Mouse (Mus musculus) midbrain, embryonic 16.5 days (tissue): ENCODE results near the gene Lin28a. TPM values are rescaled to one million over a fixed set of nuclear protein-coding genes. Genes with fewer than 3 reads are reported as not detected.

ENCODE experiments used
- ATAC-seq: fragments of 200-750 bp; cut with Nextera tagmentation; 2 replicates; pipeline ENCODE4 v1.8.0; 2017; ENCODE audit warnings: moderate TSS enrichment
- H3K27ac ChIP-seq: fragments of 300-500 bp; sonication (generic); 2 replicates; pipeline ENCODE4 v1.5.1; 2014; ENCODE audit warnings: mild to moderate bottlenecking, low read length, mixed read lengths
- H3K27me3 ChIP-seq: fragments of 300-500 bp; sonication (generic); 2 replicates; pipeline ENCODE4 v1.6.1; 2014; ENCODE audit warnings: low read depth, low read length, mixed read lengths; ENCODE audit not compliant: control insufficient read depth, insufficient read depth
- H3K36me3 ChIP-seq: fragments of 300-500 bp; sonication (generic); 2 replicates; pipeline ENCODE4 v1.6.1; 2014; ENCODE audit warnings: mild to moderate bottlenecking, low read length, moderate library complexity, mixed read lengths; ENCODE audit not compliant: control insufficient read depth, insufficient read depth
- H3K4me1 ChIP-seq: fragments of 300-500 bp; sonication (generic); 2 replicates; pipeline ENCODE4 v1.6.1; 2014; ENCODE audit warnings: mild to moderate bottlenecking, low read length, mixed read lengths; ENCODE audit not compliant: control insufficient read depth, insufficient read depth
- H3K4me2 ChIP-seq: fragments of 300-500 bp; sonication (generic); 2 replicates; pipeline ENCODE4 v1.6.1; 2014; ENCODE audit warnings: mild to moderate bottlenecking, low read length, mixed read lengths
- H3K4me3 ChIP-seq: fragments of 300-500 bp; sonication (generic); 2 replicates; pipeline ENCODE4 v1.5.1; 2014; ENCODE audit warnings: low read depth, mild to moderate bottlenecking, low read length, moderate library complexity, mixed read lengths
- H3K9ac ChIP-seq: fragments of 300-500 bp; sonication (generic); 2 replicates; pipeline ENCODE4 v1.6.1; 2014; ENCODE audit warnings: low read depth, low read length, mixed read lengths
- H3K9me3 ChIP-seq: fragments of 300-500 bp; sonication (generic); replicated peaks from 2 replicates; pipeline ENCODE4 v1.6.1; 2014; ENCODE audit warnings: mild to moderate bottlenecking, low read length, mixed read lengths; ENCODE audit not compliant: control insufficient read depth, poor library complexity, severe bottlenecking
- WGBS: fragments of 180-500 bp; shearing (Covaris S2); extraction: QIAGEN DNeasy Blood & Tissue Kit; methylation state at CpG from one replicate; pipeline ENCODE4 v1.1.7; 2014; 5-methylcytosine and 5-hydroxymethylcytosine counted together
- polyA plus RNA-seq: library from polyadenylated mRNA; unstranded; fragments of >200 nt; fragmentation: Nextera tagmentation; extraction: Ambion mirVana; gene quantifications from 2 replicates; pipeline ENCODE4 v1.2.1, GENCODE M21; 2015

The Lin28a gene
- polyA plus RNA-seq, 1 experiment from 2014 or later, result 0.44 TPM

DNA sequence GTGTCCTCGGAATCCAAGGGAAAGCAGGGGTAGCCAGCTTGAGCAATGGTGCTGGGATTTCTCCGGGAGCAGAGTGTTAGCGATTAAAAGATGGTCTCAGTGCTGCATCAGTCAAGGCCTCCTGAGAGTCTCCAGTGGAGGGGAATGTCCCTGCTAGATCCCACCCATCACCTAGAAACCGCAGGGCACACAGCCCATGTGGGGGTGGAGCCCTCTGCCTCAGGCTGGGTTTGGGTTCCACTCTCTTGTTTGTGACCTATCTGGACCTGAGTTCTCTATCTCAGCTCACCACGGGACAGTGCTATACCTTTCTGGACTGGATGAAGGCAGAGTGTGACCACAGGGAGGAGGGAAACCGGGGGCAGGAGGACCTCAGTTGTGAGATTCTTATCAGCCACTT lies 40.3 kb upstream of the Lin28a start:
- no peaks in the 10 kb centered on the region for H3K9me3 ChIP-seq
- H3K4me3 ChIP-seq, result no peak overlapping the region
- 84% methylated on average over 6 of the region's 6 CpGs for WGBS
- H3K9ac ChIP-seq, result no peak overlapping the region
- H3K27ac ChIP-seq, result no peak overlapping the region
- no peaks in the 10 kb centered on the region for H3K27me3 ChIP-seq
- no peaks in the 10 kb centered on the region for H3K36me3 ChIP-seq
- H3K4me1 ChIP-seq, result no peaks in the 10 kb centered on the region
- H3K4me2 ChIP-seq, result no peak overlapping the region
- no peak for ATAC-seq

GRCm38 (mm10) chr4:134058166-134058715 lies 39.6 kb upstream of the Lin28a start:
- Histone ChIP-seq H3K27ac (no peak overlapping the region), H3K4me1 (no peaks in the 10 kb centered on the region), H3K27me3 (no peaks in the 10 kb centered on the region), H3K36me3 (no peaks in the 10 kb centered on the region), H3K4me2 (no peak overlapping the region), H3K9me3 (no peaks in the 10 kb centered on the region), H3K4me3 (no peak overlapping the region), H3K9ac (no peak overlapping the region)
- no peak for ATAC-seq
- 33% methylated on average over 14 of the region's 14 CpGs for WGBS

DNA sequence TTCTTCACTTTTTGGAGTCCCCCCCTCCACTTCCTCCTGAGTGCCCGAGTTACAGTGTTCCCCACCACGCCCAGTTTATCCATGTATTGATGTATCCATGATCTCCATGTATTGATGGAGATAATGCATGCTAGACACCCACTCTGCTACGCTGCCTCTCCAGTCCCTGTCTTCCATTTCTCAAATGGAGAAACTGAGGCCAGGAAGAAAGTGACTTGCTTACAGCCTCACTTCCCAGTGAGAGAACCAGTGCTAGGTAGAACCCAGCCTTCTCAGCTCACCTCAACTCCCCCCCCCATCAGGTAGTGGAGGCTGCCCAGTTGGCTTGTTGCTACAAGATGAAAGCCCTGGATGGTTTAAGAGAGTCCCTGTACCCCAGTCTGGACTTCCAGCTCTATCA lies 34.9 kb upstream of the Lin28a start, which contains the start of gene Zfp683:
Zfp683 (plus strand) TSS at position 301 of the 400 bp plus-strand sequence.
- no peak for ATAC-seq
- no peaks in the 10 kb centered on the region for H3K36me3 ChIP-seq
- no peak within 1 kb of the TSS for H3K4me2 ChIP-seq
- 88% methylated on average over 3 of the region's 3 CpGs for WGBS
- no peaks in the 10 kb centered on the region for H3K4me1 ChIP-seq
- no peaks in the 10 kb centered on the region for H3K9me3 ChIP-seq
- H3K4me3 ChIP-seq, result no peak within 1 kb of the TSS
- no peaks in the 10 kb centered on the region for H3K27me3 ChIP-seq
- no peak within 1 kb of the TSS for H3K9ac ChIP-seq
- no peak within 1 kb of the TSS for H3K27ac ChIP-seq

DNA sequence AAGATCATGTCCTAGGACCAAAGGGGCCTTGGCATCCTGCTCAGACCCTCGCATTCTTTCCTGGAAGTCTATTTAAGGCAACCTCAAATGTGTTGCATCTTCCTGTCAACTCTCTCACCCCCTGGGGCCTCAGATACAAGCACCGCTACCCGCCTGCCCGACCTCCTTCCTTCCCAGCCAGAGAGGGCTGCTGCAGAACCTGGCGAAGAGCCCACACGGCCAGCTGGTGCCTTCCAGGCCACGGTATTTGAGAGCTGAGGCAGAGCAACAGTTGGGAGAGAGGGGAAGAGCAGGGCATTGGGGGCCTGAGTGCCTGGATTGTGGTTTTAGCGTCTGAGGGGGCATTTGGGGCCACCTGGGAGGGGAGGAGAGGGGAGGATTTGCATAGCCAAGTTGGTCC lies 33.9 kb upstream of the Lin28a start:
- Histone ChIP-seq H3K27ac (no peak overlapping the region), H3K9ac (no peak overlapping the region), H3K9me3 (no peaks in the 10 kb centered on the region), H3K4me1 (no peaks in the 10 kb centered on the region), H3K36me3 (no peaks in the 10 kb centered on the region), H3K4me2 (no peak overlapping the region), H3K4me3 (no peak overlapping the region), H3K27me3 (no peaks in the 10 kb centered on the region)
- no peak for ATAC-seq
- WGBS, result 32% methylated on average over 8 of the region's 8 CpGs

DNA sequence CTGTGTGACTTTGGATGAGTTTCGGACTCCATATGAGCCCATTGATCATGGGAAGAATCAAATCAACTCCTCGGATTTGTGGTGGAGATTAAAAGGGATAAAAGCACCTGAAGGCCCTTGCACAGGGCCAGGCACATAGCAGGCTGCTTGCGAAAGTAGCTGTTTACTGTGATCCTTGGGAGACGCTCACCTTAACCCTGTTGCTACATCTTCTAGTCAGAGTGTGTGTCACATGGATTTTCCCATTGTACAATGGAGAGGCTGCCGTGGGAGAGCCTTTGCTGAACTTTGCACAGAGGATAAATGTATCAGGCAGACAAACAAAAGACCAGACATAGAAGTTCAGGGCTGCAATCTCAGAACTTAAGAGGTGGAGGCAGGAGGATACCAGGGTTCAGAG lies 33.3 kb upstream of the Lin28a start:
- Histone ChIP-seq H3K36me3 (no peaks in the 10 kb centered on the region), H3K9me3 (no peaks in the 10 kb centered on the region), H3K27me3 (no peaks in the 10 kb centered on the region), H3K4me1 (no peaks in the 10 kb centered on the region), H3K4me3 (no peak overlapping the region), H3K9ac (no peak overlapping the region), H3K27ac (no peak overlapping the region), H3K4me2 (no peak overlapping the region)
- WGBS, result 78% methylated on average over 5 of the region's 5 CpGs
- no peak for ATAC-seq

DNA sequence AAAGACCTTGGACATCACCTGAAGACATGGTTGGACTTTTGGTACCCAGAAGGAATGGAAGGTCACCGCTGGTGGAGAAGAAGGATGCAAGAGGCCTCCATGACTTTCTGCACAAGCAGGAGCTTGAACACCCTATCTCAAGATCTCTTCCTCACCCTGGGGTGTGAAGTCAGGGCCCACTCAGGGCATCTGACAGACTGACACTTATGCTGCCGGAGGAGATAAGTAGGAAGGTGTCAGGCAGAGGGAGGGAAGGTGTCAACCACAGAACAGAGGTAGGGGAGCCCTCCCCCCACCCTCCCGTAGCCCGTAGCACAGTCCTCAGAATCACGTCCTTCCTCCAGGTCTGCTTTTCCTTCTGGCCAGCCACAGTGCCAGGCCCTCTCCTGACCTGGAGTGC lies 29.0 kb upstream of the Lin28a start:
- H3K27ac ChIP-seq, result no peak overlapping the region
- no peak overlapping the region for H3K9ac ChIP-seq
- 90% methylated on average over 5 of the region's 5 CpGs for WGBS
- no peaks in the 10 kb centered on the region for H3K27me3 ChIP-seq
- no peak for ATAC-seq
- H3K4me3 ChIP-seq, result no peak overlapping the region
- H3K4me2 ChIP-seq, result no peak overlapping the region
- H3K36me3 ChIP-seq, result no peaks in the 10 kb centered on the region
- H3K9me3 ChIP-seq, result no peaks in the 10 kb centered on the region
- H3K4me1 ChIP-seq, result no peaks in the 10 kb centered on the region

GRCm38 (mm10) chr4:134043041-134043440 lies 24.4 kb upstream of the Lin28a start:
- Histone ChIP-seq H3K4me2 (no peak overlapping the region), H3K36me3 (no peaks in the 10 kb centered on the region), H3K4me1 (no peaks in the 10 kb centered on the region), H3K4me3 (no peak overlapping the region), H3K27ac (no peak overlapping the region), H3K27me3 (no peaks in the 10 kb centered on the region), H3K9ac (no peak overlapping the region), H3K9me3 (no peaks in the 10 kb centered on the region)
- ATAC-seq, result no peak
- 67% methylated on average over 2 of the region's 2 CpGs for WGBS

DNA sequence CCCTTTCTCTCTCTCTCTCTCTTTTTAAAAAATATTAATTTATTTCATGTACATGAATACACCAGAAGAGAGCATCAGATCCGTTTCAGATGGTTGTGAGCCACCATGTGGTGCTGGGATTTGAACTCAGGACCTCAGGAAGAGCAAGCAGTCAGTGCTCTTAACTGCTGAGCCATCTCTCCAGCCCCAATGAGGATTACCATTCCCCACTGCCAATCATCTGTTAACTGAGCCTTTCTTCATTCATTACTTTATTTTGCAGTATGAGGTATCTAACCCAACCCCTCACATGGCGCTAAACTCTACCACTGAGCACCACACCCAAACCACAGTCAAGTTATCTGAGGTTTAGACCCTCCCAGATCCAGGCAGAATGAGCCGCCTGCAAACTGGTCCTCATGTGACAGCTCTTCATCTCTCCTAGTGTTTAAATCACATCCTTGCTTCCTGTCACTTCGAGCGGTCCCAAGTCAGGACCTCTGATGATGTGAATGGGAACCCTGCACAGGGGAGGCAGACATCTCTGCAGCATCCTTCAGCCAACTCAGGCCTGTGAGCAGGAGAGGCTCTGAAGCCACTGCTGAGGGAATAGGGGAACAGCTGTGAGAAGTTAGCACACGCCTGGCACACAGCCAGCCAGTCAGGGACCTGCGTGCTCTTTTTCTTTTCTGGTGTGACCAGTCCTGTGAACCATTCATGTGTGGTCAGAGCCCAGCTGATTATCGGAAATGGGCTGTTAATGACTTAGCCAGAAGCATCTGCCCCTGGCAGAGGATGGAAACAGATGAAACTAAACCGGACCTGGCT lies 22.9 kb upstream of the Lin28a start:
- no peak overlapping the region for H3K27ac ChIP-seq
- no peaks in the 10 kb centered on the region for H3K9me3 ChIP-seq
- no peaks in the 10 kb centered on the region for H3K36me3 ChIP-seq
- no peak overlapping the region for H3K4me2 ChIP-seq
- H3K4me1 ChIP-seq, result no peaks in the 10 kb centered on the region
- no peak for ATAC-seq
- H3K9ac ChIP-seq, result no peak overlapping the region
- no peaks in the 10 kb centered on the region for H3K27me3 ChIP-seq
- H3K4me3 ChIP-seq, result no peak overlapping the region
- 63% methylated on average over 9 of the region's 9 CpGs for WGBS

- Histone ChIP-seq H3K27ac (no peak overlapping the region), H3K27me3 (no peaks in the 10 kb centered on the region), H3K4me3 (no peak overlapping the region), H3K9me3 (no peaks in the 10 kb centered on the region), H3K4me2 (peak overlapping the region; percentile 32), H3K4me1 (no peaks in the 10 kb centered on the region), H3K36me3 (no peaks in the 10 kb centered on the region), H3K9ac (no peak overlapping the region)
- no peak for ATAC-seq
- WGBS, result 5% methylated on average over 16 of the region's 16 CpGs
Measured at GRCm38 (mm10) chr4:134035953-134036352, 17.3 kb upstream of the Lin28a start.
